Mouse (Mus musculus) liver, embryonic 11.5 days (tissue): ENCODE data around the gene Rsg1. TPM values are rescaled to one million over a fixed set of nuclear protein-coding genes. Genes with fewer than 3 reads are reported as not detected.

ENCODE experiments used
- ATAC-seq: fragments of 200-750 bp; cut with Nextera tagmentation; replicated peaks from 2 replicates; pipeline ENCODE4 v1.8.0; 2017; ENCODE audit warnings: moderate number of reproducible peaks, mild to moderate bottlenecking, moderate TSS enrichment, moderate library complexity; ENCODE audit not compliant: low FRiP score
- DNase-seq: peaks from one replicate; pipeline ENCODE4 v3.0.0-alpha.2; 2017; ENCODE audit warnings: low spot score
- H3K27ac ChIP-seq: fragments of 300-500 bp; sonication (generic); 2 replicates; pipeline ENCODE4 v1.5.1; 2014; ENCODE audit warnings: mild to moderate bottlenecking, low read depth, low read length, control low read depth
- H3K27me3 ChIP-seq: fragments of 300-500 bp; sonication (generic); replicated peaks from 2 replicates; pipeline ENCODE4 v1.6.1; 2014; ENCODE audit warnings: low read length, mixed read lengths; ENCODE audit not compliant: control insufficient read depth, insufficient read depth
- H3K36me3 ChIP-seq: fragments of 300-500 bp; sonication (generic); 2 replicates; pipeline ENCODE4 v1.6.1; 2014; ENCODE audit warnings: mild to moderate bottlenecking, low read length, moderate library complexity, mixed read lengths; ENCODE audit not compliant: control insufficient read depth, insufficient read depth
- H3K4me1 ChIP-seq: fragments of 300-500 bp; sonication (generic); replicated peaks from 2 replicates; pipeline ENCODE4 v1.6.1; 2014; ENCODE audit warnings: low read length, mixed read lengths; ENCODE audit not compliant: control insufficient read depth, insufficient read depth
- H3K4me2 ChIP-seq: fragments of 300-500 bp; sonication (generic); 2 replicates; pipeline ENCODE4 v1.6.1; 2014; ENCODE audit warnings: mild to moderate bottlenecking, control low read depth, moderate library complexity
- H3K4me3 ChIP-seq: fragments of 300-500 bp; sonication (generic); 2 replicates; pipeline ENCODE4 v1.5.1; 2014; ENCODE audit warnings: low read depth, low read length, control low read depth
- H3K9ac ChIP-seq: fragments of 300-500 bp; sonication (generic); 2 replicates; pipeline ENCODE4 v1.6.1; 2014; ENCODE audit warnings: low read depth, low read length, control low read depth
- H3K9me3 ChIP-seq: fragments of 300-500 bp; sonication (generic); 2 replicates; pipeline ENCODE4 v1.6.1; 2016; ENCODE audit warnings: low read length, inconsistent platforms, mixed read lengths; ENCODE audit not compliant: control insufficient read depth
- WGBS: fragments of 180-500 bp; shearing (Covaris S2); extraction: QIAGEN DNeasy Blood & Tissue Kit; methylation state at CpG from one replicate; pipeline ENCODE4 v1.1.7; 2014; 5-methylcytosine and 5-hydroxymethylcytosine counted together
- polyA plus RNA-seq: library from polyadenylated mRNA; unstranded; fragments of >200 nt; fragmentation: Nextera tagmentation; extraction: Ambion mirVana; gene quantifications from 2 replicates; pipeline ENCODE4 v1.2.1, GENCODE M21; 2014

The Rsg1 gene
- polyA plus RNA-seq, 1 experiment from 2014 or later: 4.6 TPM

DNA sequence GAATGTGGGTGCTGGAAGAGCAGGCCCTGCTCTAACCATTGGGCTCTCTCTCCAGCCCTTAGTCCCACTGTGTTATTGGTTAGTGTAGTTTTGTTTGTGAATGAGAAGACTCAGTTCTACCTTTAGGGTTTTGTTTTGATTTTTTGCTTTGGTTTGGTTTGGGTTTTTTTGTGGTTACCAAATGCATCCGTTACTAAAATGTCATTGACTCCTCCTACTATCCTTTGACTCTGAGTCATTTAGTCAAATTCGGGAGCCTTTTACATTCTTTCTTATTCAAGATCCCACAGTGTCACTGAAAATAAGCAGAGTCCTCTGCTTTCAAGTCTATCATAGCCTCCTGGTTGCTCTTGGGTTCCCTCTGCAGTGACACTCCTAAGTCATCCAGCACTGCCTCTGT is 29.8 kb upstream of the Rsg1 start:
- no peak for DNase-seq
- WGBS: 87% methylated on average over 2 of the region's 2 CpGs
- no peak overlapping the region for H3K4me3 ChIP-seq
- peaks cover 8% of the 10 kb centered on the region; the same call in 1 of the 2 replicates for H3K36me3 ChIP-seq
- no peak overlapping the region for H3K9ac ChIP-seq
- no peak for ATAC-seq
- peaks cover 9% of the 10 kb centered on the region for H3K4me1 ChIP-seq
- H3K27me3 ChIP-seq: no peaks in the 10 kb centered on the region
- H3K4me2 ChIP-seq: no peak overlapping the region
- H3K9me3 ChIP-seq: no peaks in the 10 kb centered on the region
- H3K27ac ChIP-seq: no peak overlapping the region

DNA sequence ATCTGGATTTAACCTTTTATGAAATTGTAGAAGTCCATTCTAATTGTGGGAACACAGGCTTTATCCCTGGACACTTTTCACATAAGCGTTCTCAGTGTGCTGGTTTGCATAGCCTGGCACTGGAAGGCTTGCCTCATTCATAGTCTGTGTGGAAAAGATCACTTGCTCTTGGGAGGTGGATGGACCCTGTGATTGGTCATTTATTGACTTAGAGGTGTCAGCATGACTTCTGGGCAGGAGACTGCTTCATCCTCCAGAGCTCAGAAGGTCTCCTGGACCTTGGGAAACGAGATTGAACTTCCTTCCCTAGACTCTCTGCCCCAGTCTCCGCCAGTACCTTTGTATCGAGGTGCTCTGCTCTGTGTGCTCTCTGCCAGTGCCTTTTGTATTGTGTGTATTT is 29.3 kb upstream of the Rsg1 start:
- Histone ChIP-seq H3K9ac (no peak overlapping the region), H3K4me1 (peaks cover 9% of the 10 kb centered on the region), H3K27ac (no peak overlapping the region), H3K9me3 (no peaks in the 10 kb centered on the region), H3K4me3 (no peak overlapping the region), H3K36me3 (peaks cover 8% of the 10 kb centered on the region; the same call in 1 of the 2 replicates), H3K27me3 (no peaks in the 10 kb centered on the region), H3K4me2 (no peak overlapping the region)
- ATAC-seq (no peak), DNase-seq (no peak)
- 88% methylated on average over 4 of the region's 4 CpGs for WGBS

DNA sequence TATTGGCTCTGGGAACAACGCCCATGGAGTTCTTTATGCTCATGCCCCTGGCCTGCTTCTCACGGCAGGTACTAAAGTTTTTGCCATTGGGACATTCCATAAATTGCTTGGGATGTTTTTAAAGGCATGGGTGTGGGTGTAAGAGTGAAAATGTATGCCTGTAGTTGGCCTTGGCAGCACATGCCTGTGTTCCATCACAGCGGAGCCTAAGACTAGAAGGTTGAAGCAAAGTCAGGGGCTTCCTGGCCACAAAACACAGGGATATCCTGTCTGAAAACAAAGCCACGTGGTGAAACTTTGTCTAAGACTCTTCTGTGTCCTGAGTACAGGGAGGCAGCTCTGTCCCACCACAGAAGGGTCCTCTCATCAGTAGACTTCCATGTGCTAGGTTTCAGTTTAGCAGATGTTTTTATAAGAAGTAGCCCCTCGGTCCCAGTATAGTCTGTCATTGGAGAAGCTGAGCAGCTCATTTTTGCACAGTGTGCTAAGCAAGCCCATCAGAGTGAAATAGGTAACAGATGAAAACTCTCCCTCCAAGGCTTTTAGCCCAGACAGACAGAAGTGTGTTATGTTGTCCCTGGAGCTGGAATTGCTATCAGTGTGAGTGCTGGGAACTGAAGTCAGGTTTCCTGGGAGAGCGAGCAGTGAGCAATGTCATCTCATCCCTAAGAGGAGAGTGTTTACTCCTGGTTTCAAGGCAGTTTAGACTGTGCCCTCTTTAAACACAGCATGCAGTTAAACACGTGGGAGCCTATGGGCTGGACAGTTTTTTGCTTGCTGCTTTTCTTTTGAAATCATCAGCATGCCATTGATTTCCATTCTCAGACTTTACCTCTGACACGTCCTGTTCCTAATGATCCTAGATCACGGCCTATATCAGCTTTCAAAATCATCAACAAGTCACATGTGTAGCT is 26.6 kb upstream of the Rsg1 start:
- no peaks in the 10 kb centered on the region for H3K27me3 ChIP-seq
- ATAC-seq (no peak), DNase-seq (no peak)
- H3K9me3 ChIP-seq: no peaks in the 10 kb centered on the region
- H3K9ac ChIP-seq: no peak overlapping the region
- 71% methylated on average over 9 of the region's 9 CpGs for WGBS
- H3K4me3 ChIP-seq: no peak overlapping the region
- H3K4me1 ChIP-seq: peaks cover 9% of the 10 kb centered on the region
- no peak overlapping the region for H3K27ac ChIP-seq
- no peak overlapping the region for H3K4me2 ChIP-seq
- no peaks in the 10 kb centered on the region; the same call in 1 of the 2 replicates for H3K36me3 ChIP-seq

DNA sequence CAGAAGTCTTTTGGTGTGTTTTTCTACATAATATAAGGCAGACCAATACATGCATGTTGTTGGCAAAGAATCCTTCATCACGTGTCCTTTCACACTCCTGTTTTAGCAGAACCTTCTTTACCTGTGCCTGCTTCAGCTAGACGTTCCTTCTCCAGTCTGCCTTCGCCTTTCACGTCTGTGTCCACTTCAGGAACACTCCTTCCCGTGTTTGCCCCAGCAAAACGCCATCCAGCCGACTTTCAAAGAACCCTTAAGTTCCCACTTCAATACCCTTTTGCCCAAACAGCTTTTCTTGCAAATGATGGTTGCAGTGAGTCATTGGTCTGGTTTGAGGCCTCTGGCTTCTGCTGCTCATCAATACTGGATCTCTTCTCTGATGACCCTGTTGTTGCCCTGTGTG is 22.5 kb upstream of the Rsg1 start:
- 94% methylated on average over 7 of the region's 7 CpGs for WGBS
- H3K36me3 ChIP-seq: peaks cover 16% of the 10 kb centered on the region

DNA sequence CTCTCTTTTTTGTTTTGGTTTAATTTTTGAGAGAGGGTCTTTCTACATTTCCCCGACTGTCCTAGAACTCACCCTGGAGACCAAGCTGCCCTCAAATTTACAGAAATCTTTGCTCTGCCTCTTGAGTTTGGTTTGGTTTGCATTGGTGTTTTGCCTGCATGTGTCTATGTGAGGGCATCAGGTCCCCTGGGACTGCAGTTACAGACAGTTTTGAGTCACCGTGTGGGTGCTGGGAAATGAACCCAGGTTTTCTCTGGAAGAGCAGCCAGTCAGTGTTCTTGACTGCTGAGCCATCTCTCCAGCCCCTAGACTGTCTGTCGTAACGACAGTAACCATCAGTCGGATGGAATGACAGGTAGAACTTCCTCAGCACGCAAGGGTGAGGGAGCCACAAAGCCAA is 19.2 kb upstream of the Rsg1 start:
- Histone ChIP-seq H3K4me3 (no peak overlapping the region), H3K27me3 (no peaks in the 10 kb centered on the region), H3K4me2 (no peak overlapping the region), H3K9me3 (no peaks in the 10 kb centered on the region), H3K27ac (no peak overlapping the region), H3K4me1 (no peaks in the 10 kb centered on the region), H3K9ac (no peak overlapping the region), H3K36me3 (peaks cover 33% of the 10 kb centered on the region)
- 83% methylated on average over 6 of the region's 6 CpGs for WGBS
- no peak for ATAC-seq
- DNase-seq: no peak

More for the DNA sequence above, 22.5 kb upstream of the Rsg1 start:
- Histone ChIP-seq H3K9ac (no peak overlapping the region), H3K4me1 (peaks cover 5% of the 10 kb centered on the region), H3K27ac (no peak overlapping the region), H3K4me3 (no peak overlapping the region), H3K4me2 (no peak overlapping the region), H3K27me3 (no peaks in the 10 kb centered on the region), H3K9me3 (no peaks in the 10 kb centered on the region)
- ATAC-seq (no peak), DNase-seq (no peak)

DNA sequence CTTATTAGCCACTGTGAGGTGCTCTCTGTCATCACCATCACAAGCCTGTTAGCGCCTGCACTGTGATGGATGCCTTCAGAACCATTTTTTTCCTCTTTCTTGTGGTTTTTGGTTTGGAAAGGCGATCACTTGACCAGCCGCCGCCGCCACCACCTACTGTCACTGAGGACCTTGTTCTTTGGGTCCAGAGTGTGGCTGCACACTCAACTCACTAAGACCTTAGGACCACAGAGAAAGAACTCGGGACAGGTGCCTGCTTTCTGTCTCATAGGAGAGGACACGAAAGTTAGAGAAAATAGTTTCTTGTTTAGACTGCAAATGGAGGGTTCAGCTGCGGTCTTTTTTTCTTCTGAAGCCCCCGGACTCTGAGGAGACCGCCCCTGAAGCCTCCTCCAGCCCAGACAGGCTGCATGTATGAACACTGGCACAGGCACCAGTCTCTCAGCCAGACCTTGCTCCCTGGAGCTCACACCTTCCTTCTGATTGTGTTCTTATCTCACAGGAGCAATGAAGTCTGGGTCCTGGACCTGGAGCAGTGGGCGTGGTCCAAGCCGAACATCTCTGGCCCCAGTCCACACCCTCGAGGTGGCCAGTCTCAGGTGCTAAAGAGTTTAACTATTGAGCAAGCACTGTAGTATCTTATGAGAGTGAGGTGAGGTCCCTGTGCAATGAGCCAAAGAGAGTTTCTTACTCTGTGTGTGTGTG is 16.6 kb upstream of the Rsg1 start:
- DNase-seq (no peak), ATAC-seq (no peak)
- no peaks in the 10 kb centered on the region for H3K4me1 ChIP-seq
- no peak overlapping the region for H3K4me3 ChIP-seq
- peaks cover 45% of the 10 kb centered on the region for H3K36me3 ChIP-seq
- no peaks in the 10 kb centered on the region for H3K27me3 ChIP-seq
- no peak overlapping the region for H3K4me2 ChIP-seq
- no peaks in the 10 kb centered on the region for H3K9me3 ChIP-seq
- no peak overlapping the region for H3K9ac ChIP-seq
- no peak overlapping the region for H3K27ac ChIP-seq
- 90% methylated on average over 13 of the region's 13 CpGs for WGBS

DNA sequence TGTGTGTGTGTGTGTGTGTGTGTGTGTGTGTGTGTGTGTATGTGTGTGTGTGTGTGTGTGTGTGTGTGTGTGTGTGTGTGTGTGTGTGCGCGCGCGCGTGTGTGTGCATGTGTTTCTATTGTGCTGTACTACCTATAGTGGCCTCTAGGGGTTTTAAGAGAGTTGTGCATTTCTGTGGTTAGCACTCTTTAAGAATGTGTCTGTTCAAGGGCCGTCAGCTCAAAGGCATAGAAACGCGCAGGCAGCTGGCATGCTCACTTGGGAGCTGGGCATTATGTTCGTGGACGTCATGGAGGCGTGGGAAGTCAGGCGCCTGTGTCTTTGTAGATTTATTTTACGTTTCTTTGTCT is 16.1 kb upstream of the Rsg1 start:
- H3K4me1 ChIP-seq: no peaks in the 10 kb centered on the region
- no peaks in the 10 kb centered on the region for H3K9me3 ChIP-seq
- no peak overlapping the region for H3K4me2 ChIP-seq
- no peak overlapping the region for H3K4me3 ChIP-seq
- H3K36me3 ChIP-seq: peaks cover 48% of the 10 kb centered on the region
- no peak overlapping the region for H3K27ac ChIP-seq
- DNase-seq (no peak), ATAC-seq (no peak)
- no peaks in the 10 kb centered on the region for H3K27me3 ChIP-seq
- no peak overlapping the region for H3K9ac ChIP-seq
- 89% methylated on average over 13 of the region's 13 CpGs for WGBS

DNA sequence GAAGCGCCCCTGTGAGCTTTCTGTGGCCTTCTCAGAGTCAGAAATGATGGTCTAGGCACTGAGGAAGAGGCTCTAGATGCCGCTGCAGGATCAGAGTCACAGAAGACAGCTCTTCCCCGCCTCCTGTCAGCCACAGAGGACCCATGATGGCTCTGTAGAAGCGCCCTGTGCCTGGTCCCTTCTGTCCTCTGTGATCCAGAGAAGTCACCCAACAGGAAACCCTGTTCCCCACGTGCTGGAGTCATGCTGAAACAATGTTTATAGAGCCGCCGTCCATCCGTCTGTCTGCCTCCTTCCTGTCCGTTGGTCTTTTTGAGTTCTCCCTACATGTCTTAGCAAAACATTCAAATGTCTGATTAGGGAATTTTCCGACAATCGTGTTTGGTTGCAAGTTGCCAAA is 12.8 kb upstream of the Rsg1 start:
- H3K4me3 ChIP-seq: no peak overlapping the region
- no peak for ATAC-seq
- no peaks in the 10 kb centered on the region for H3K4me1 ChIP-seq
- H3K27me3 ChIP-seq: no peaks in the 10 kb centered on the region
- H3K36me3 ChIP-seq: peaks cover 36% of the 10 kb centered on the region
- no peaks in the 10 kb centered on the region for H3K9me3 ChIP-seq
- H3K27ac ChIP-seq: no peak overlapping the region
- no peak overlapping the region for H3K9ac ChIP-seq
- no peak overlapping the region for H3K4me2 ChIP-seq
- WGBS: 62% methylated on average over 11 of the region's 11 CpGs
- DNase-seq: no peak
